ENCODE assay signal across 28 mouse cellular contexts in the genomic region with DNA sequence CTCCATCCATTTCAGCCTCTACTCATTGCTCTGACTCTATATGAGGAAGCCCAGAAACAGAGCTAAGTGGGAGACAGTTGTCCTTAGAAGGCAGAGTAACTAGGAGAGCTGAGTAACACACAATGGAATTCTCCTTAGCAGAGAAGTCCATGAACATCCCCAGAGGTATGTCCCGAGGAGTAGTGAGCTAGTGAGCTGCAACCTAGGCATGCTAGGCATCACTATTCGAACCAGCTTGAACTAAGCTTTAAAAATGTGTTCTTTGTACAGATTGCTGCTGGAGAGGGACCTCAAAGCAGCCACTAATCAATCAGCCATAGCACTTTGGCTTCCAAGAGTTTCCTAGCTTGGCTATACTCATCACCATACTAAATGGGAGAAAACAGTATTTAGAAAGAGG. TPM values are rescaled to one million over a fixed set of nuclear protein-coding genes. Genes with fewer than 3 reads are reported as not detected.
DNase-seq lines count a peak whose midpoint lies in the region; ATAC-seq and TF ChIP-seq lines count a peak whose summit lies in the region.
"Had no signal": no experiment of that assay in that cellular context is flagged by ENCODE, and none has a peak within 500 bp of the region (broad histone marks: within the 10 kb centered on the region; RNA-seq: fewer than 3 reads in every experiment).

No protein-coding gene starts in this region.

- peaks cover 3% of the 10 kb centered on the region; the same call in 1 of the 2 replicates for H3K36me3 ChIP-seq in heart, embryonic 10.5 days
- H3K36me3 ChIP-seq in heart, embryonic 11.5 days (ENCODE audit: control insufficient read depth, insufficient read depth, low read length) = no peaks in the 10 kb centered on the region
- no peaks in the 10 kb centered on the region for H3K36me3 ChIP-seq in myocyte (ENCODE audit: control insufficient read depth, insufficient read depth)
- H3K36me3 ChIP-seq: embryonic facial prominence, embryonic 13.5 days; forebrain, embryonic 15.5 days; hindbrain, embryonic 15.5 days; kidney, embryonic 15.5 days; limb, embryonic 10.5 days; lung, embryonic 15.5 days; midbrain, embryonic 15.5 days had no signal

- peaks cover 62% of the 10 kb centered on the region for H3K4me1 ChIP-seq in heart, embryonic 10.5 days
- peaks cover 32% of the 10 kb centered on the region for H3K4me1 ChIP-seq in heart, embryonic 11.5 days (ENCODE audit: control insufficient read depth, insufficient read depth, low read length)
- H3K4me1 ChIP-seq in embryonic fibroblast, embryonic 13.5 days (ENCODE audit: control insufficient read depth, insufficient read depth, low read length) = peaks cover 20% of the 10 kb centered on the region

- TF ChIP-seq POLR2A in embryonic fibroblast, embryonic 13.5 days (IDR thresholded peaks at IDR 0.05; ENCODE audit: low read depth, low read length) = no peak
- TF ChIP-seq POLR2A in myocyte (IDR thresholded peaks at IDR 0.05; ENCODE audit: insufficient read length, low read depth) = no peak

- WGBS in heart, embryonic 10.5 days = 59% methylated on average over 2 of the region's 2 CpGs
- 60% methylated on average over 2 of the region's 2 CpGs for WGBS in heart, embryonic 11.5 days (ENCODE audit: insufficient replicate concordance)

- H3K9me3 ChIP-seq in heart, embryonic 10.5 days = no peaks in the 10 kb centered on the region; the same call in 1 of the 2 replicates
- no peaks in the 10 kb centered on the region for H3K9me3 ChIP-seq in heart, embryonic 11.5 days (replicated peaks; ENCODE audit: control insufficient read depth, low read length)
- H3K9me3 ChIP-seq: embryonic facial prominence, embryonic 13.5 days; forebrain, embryonic 15.5 days; hindbrain, embryonic 15.5 days; kidney, embryonic 15.5 days; limb, embryonic 10.5 days; liver, embryonic 15.5 days; lung, embryonic 15.5 days; midbrain, embryonic 15.5 days; neural tube, embryonic 13.5 days had no signal

- TF ChIP-seq CTCF in embryonic fibroblast, embryonic 13.5 days (IDR thresholded peaks at IDR 0.05; ENCODE audit: borderline replicate concordance, insufficient read depth, low read length) = no peak

- no peaks in the 10 kb centered on the region for H3K27me3 ChIP-seq in heart, embryonic 10.5 days (ENCODE audit: insufficient read depth, poor library complexity, severe bottlenecking)
- no peaks in the 10 kb centered on the region for H3K27me3 ChIP-seq in heart, embryonic 11.5 days (ENCODE audit: control insufficient read depth, insufficient read depth, low read length)
- no peaks in the 10 kb centered on the region for H3K27me3 ChIP-seq in myocyte (ENCODE audit: control insufficient read depth, insufficient read depth, insufficient read length)
- H3K27me3 ChIP-seq: embryonic facial prominence, embryonic 13.5 days; forebrain, embryonic 15.5 days; hindbrain, embryonic 15.5 days; kidney, embryonic 15.5 days; liver, embryonic 15.5 days; lung, embryonic 15.5 days; midbrain, embryonic 15.5 days; neural tube, embryonic 13.5 days had no signal

- H3K79me2 ChIP-seq in myocyte (ENCODE audit: control insufficient read depth, insufficient read depth) = peaks cover 18% of the 10 kb centered on the region

- H3ac ChIP-seq in myocyte (ENCODE audit: control insufficient read depth, insufficient read length) = no peak overlapping the region

- ATAC-seq in heart, embryonic 11.5 days (replicated peaks; ENCODE audit: insufficient number of reproducible peaks, low FRiP score, low TSS enrichment) = no peak
- ATAC-seq: forebrain, embryonic 15.5 days; midbrain, embryonic 15.5 days had no signal

- no peak for DNase-seq in heart, embryonic 10.5 days (ENCODE audit: low spot score)
- DNase-seq in 3T3-L1 (ENCODE audit: low read depth, low spot score) = peak; percentile 47
- DNase-seq in frontal cortex, postnatal 14 days (ENCODE audit: low spot score in 2 of 2) = no peak
- DNase-seq in right cerebral cortex, postnatal 36 days (ENCODE audit: low spot score in 2 of 2) = no peak
- no peak for DNase-seq in ovary, postnatal 14 days (ENCODE audit: low spot score)
- DNase-seq: adrenal gland, postnatal 10 days; cerebellum, adult 2 months; cerebellum, postnatal 36 days; gastrocnemius, postnatal 36 days; kidney, adult 11 months; kidney, postnatal 4 days; liver; lung, postnatal 4 days; right cerebral cortex, postnatal 4 days; thymus, adult 18-20 months; thymus, postnatal 36 days had no signal

- peak overlapping the region; percentile 74 for H3K27ac ChIP-seq in heart, embryonic 10.5 days
- no peak overlapping the region for H3K27ac ChIP-seq in heart, embryonic 11.5 days (ENCODE audit: low read depth, low read length)
- H3K27ac ChIP-seq in embryonic fibroblast, embryonic 13.5 days (ENCODE audit: insufficient read depth, low read length) = peak overlapping the region; percentile 100
- H3K27ac ChIP-seq: embryonic facial prominence, embryonic 13.5 days; forebrain, embryonic 15.5 days; hindbrain, embryonic 15.5 days; kidney, embryonic 15.5 days; limb, embryonic 10.5 days; liver, embryonic 15.5 days; lung, embryonic 15.5 days; midbrain, embryonic 15.5 days; neural tube, embryonic 13.5 days had no signal

- no peak overlapping the region for H3K4me3 ChIP-seq in heart, embryonic 10.5 days
- H3K4me3 ChIP-seq in heart, embryonic 11.5 days (ENCODE audit: low read depth, low read length) = no peak overlapping the region
- no peak overlapping the region for H3K4me3 ChIP-seq in embryonic fibroblast, embryonic 13.5 days (ENCODE audit: insufficient read depth, low read length)
- no peak overlapping the region for H3K4me3 ChIP-seq in myocyte
- H3K4me3 ChIP-seq: embryonic facial prominence, embryonic 13.5 days; forebrain, embryonic 15.5 days; hindbrain, embryonic 15.5 days; kidney, embryonic 15.5 days; limb, embryonic 10.5 days; liver, embryonic 15.5 days; lung, embryonic 15.5 days; midbrain, embryonic 15.5 days; neural tube, embryonic 13.5 days had no signal

- no peak overlapping the region for H3K4me2 ChIP-seq in heart, embryonic 11.5 days
- peak overlapping the region; percentile 31 for H3K4me2 ChIP-seq in myocyte (ENCODE audit: low read depth)
- H3K4me2 ChIP-seq: embryonic facial prominence, embryonic 13.5 days; forebrain, embryonic 15.5 days; hindbrain, embryonic 15.5 days; kidney, embryonic 15.5 days; liver, embryonic 15.5 days; lung, embryonic 15.5 days; midbrain, embryonic 15.5 days; neural tube, embryonic 13.5 days had no signal

- H3K9ac ChIP-seq in heart, embryonic 11.5 days (ENCODE audit: low read depth, low read length) = no peak overlapping the region
- H3K9ac ChIP-seq: embryonic facial prominence, embryonic 13.5 days; forebrain, embryonic 15.5 days; hindbrain, embryonic 15.5 days; kidney, embryonic 15.5 days; liver, embryonic 15.5 days; lung, embryonic 15.5 days; midbrain, embryonic 15.5 days; neural tube, embryonic 13.5 days had no signal

TF ChIP-seq in myocyte, 11 proteins besides CTCF, POLR2A, EP300 and RAD21:
- TF ChIP-seq SRF (IDR thresholded peaks at IDR 0.05; ENCODE audit: control insufficient read depth, insufficient read length, low read depth) = no peak
- no peak for TF ChIP-seq MYOG (IDR thresholded peaks at IDR 0.05; ENCODE audit: control insufficient read depth in 1 of 3, insufficient read depth in 1 of 3, insufficient read length in 2 of 3, low read depth in 2 of 3)
- no peak for TF ChIP-seq MYOD1 (IDR thresholded peaks at IDR 0.05; ENCODE audit: control insufficient read depth in 1 of 3, insufficient read length in 2 of 3, low read depth in 2 of 3)
- TF ChIP-seq USF1 (IDR thresholded peaks at IDR 0.05; ENCODE audit: low read depth) = no peak
- TF ChIP-seq TCF12 (IDR thresholded peaks at IDR 0.05; ENCODE audit: insufficient read depth, poor library complexity, severe bottlenecking) = no peak
- no peak for TF ChIP-seq POLR2AphosphoS2 (IDR thresholded peaks at IDR 0.05; ENCODE audit: insufficient read length, low read depth)
- TF ChIP-seq MAX (IDR thresholded peaks at IDR 0.05; ENCODE audit: low read depth) = no peak
- TF ChIP-seq E2F4 (IDR thresholded peaks at IDR 0.05; ENCODE audit: insufficient read depth) = no peak
- no peak for TF ChIP-seq TCF3 (IDR thresholded peaks at IDR 0.05; ENCODE audit: insufficient read length, low read depth)

RNA-seq across cellular contexts. Expression of gene Sorbs1, which starts 51.1 kb away (rescaled TPM):
- polyA plus RNA-seq in heart, embryonic 10.5 days (2016; fragmentation: Nextera tagmentation; extraction: Ambion mirVana) = 71.2 and 98.1 TPM in 2 replicates
- polyA plus RNA-seq in heart, embryonic 11.5 days (2014; fragmentation: Nextera tagmentation; extraction: Ambion mirVana) = 90.6 and 93.6 TPM in 2 replicates
- 111 and 180 TPM in 2 replicates for polyA plus RNA-seq in embryonic fibroblast, embryonic 13.5 days (2011; ENCODE audit: insufficient read length, low read depth, missing spikeins)
- polyA plus RNA-seq in myocyte (2012; fragmentation: generic; extraction: Trizol) = 38.8 TPM
